Mouse (Mus musculus) embryonic facial prominence, embryonic 11.5 days (tissue): ENCODE results near the gene Kif19a. TPM values are rescaled to one million over a fixed set of nuclear protein-coding genes. Genes with fewer than 3 reads are reported as not detected.

Experiments used
- ATAC-seq: fragments of 200-750 bp; cut with Nextera tagmentation; replicated peaks from 2 replicates; pipeline ENCODE4 v1.8.0; 2017; ENCODE audit warnings: low read depth; ENCODE audit not compliant: insufficient number of reproducible peaks, low FRiP score, low TSS enrichment
- DNase-seq: peaks from one replicate; pipeline ENCODE4 v3.0.0-alpha.2; 2015; ENCODE audit warnings: low spot score
- H3K27ac ChIP-seq: fragments of 300-500 bp; sonication (generic); replicated peaks from 2 replicates; pipeline ENCODE4 v1.5.1; 2014; ENCODE audit warnings: mild to moderate bottlenecking, low read depth, low read length, control low read depth
- H3K27me3 ChIP-seq: fragments of 300-500 bp; sonication (generic); 2 replicates; pipeline ENCODE4 v1.6.1; 2014; ENCODE audit warnings: mild to moderate bottlenecking, low read length, moderate library complexity, mixed read lengths; ENCODE audit not compliant: control insufficient read depth, insufficient read depth
- H3K36me3 ChIP-seq: fragments of 300-500 bp; sonication (generic); replicated peaks from 2 replicates; pipeline ENCODE4 v1.6.1; 2014; ENCODE audit warnings: low read depth, mild to moderate bottlenecking, low read length, moderate library complexity, mixed read lengths; ENCODE audit not compliant: control insufficient read depth, insufficient read depth
- H3K4me1 ChIP-seq: fragments of 300-500 bp; sonication (generic); 2 replicates; pipeline ENCODE4 v1.6.1; 2014; ENCODE audit warnings: low read length, mixed read lengths; ENCODE audit not compliant: control insufficient read depth, insufficient read depth
- H3K4me2 ChIP-seq: fragments of 300-500 bp; sonication (generic); 2 replicates; pipeline ENCODE4 v1.6.1; 2014; ENCODE audit warnings: low read depth, mild to moderate bottlenecking, control low read depth, low read length, moderate library complexity
- H3K4me3 ChIP-seq: fragments of 300-500 bp; sonication (generic); 2 replicates; pipeline ENCODE4 v1.5.1; 2014; ENCODE audit warnings: low read depth, low read length, control low read depth
- H3K9ac ChIP-seq: fragments of 300-500 bp; sonication (generic); replicated peaks from 2 replicates; pipeline ENCODE4 v1.6.1; 2014; ENCODE audit warnings: mild to moderate bottlenecking, control low read depth, low read length
- H3K9me3 ChIP-seq: fragments of 300-500 bp; sonication (generic); replicated peaks from 2 replicates; pipeline ENCODE4 v1.6.1; 2016; ENCODE audit warnings: mild to moderate bottlenecking, low read length, inconsistent platforms, mixed read lengths; ENCODE audit not compliant: control insufficient read depth
- WGBS: fragments of 180-500 bp; shearing (Covaris S2); extraction: QIAGEN DNeasy Blood & Tissue Kit; methylation state at CpG from one replicate; pipeline ENCODE4 v1.1.7; 2014; 5-methylcytosine and 5-hydroxymethylcytosine counted together
- polyA plus RNA-seq: library from polyadenylated mRNA; unstranded; fragments of >200 nt; fragmentation: Nextera tagmentation; extraction: Ambion mirVana; gene quantifications from 2 replicates; pipeline ENCODE4 v1.2.1, GENCODE M21; 2014

Gene Kif19a
- 0.81 and 2.1 TPM in 2 replicates for polyA plus RNA-seq

- ATAC-seq (peak; percentile 57; the same call in 1 of the 2 replicates), DNase-seq (peak; percentile 79)
- peak within 1 kb of the TSS; percentile 57 for H3K4me2 ChIP-seq
- WGBS, result 1% methylated on average over 51 of the region's 51 CpGs
- H3K9ac ChIP-seq, result peak within 1 kb of the TSS; percentile 10; the same call in 1 of the 2 replicates
- H3K4me1 ChIP-seq, result no peaks in the 10 kb centered on the region
- H3K9me3 ChIP-seq, result no peaks in the 10 kb centered on the region
- H3K27ac ChIP-seq, result no peak within 1 kb of the TSS
- H3K36me3 ChIP-seq, result no peaks in the 10 kb centered on the region
- peak within 1 kb of the TSS; percentile 37 for H3K4me3 ChIP-seq
- H3K27me3 ChIP-seq, result no peaks in the 10 kb centered on the region; the same call in 1 of the 2 replicates
These were observed at the start of gene Kif19a for GRCm38 (mm10) chr11:114764820-114765818. Kif19a (plus strand) TSS chr11:114765388.

GRCm38 (mm10) chr11:114715531-114715930 is 49.7 kb upstream of the Kif19a start:
- no peak for ATAC-seq
- H3K4me1 ChIP-seq, result no peaks in the 10 kb centered on the region
- H3K9ac ChIP-seq, result no peak overlapping the region
- no peak for DNase-seq
- no peak overlapping the region for H3K4me3 ChIP-seq
- WGBS, result 72% methylated on average over 7 of the region's 7 CpGs
- H3K27ac ChIP-seq, result no peak overlapping the region
- H3K4me2 ChIP-seq, result no peak overlapping the region
- no peaks in the 10 kb centered on the region for H3K36me3 ChIP-seq
- H3K27me3 ChIP-seq, result no peaks in the 10 kb centered on the region
- no peaks in the 10 kb centered on the region for H3K9me3 ChIP-seq

- WGBS, result 88% methylated on average over 10 of the region's 10 CpGs
- no peak overlapping the region for H3K4me3 ChIP-seq
- ATAC-seq, result no peak
- H3K4me2 ChIP-seq, result no peak overlapping the region
- H3K36me3 ChIP-seq, result no peaks in the 10 kb centered on the region
- DNase-seq, result no peak
- no peak overlapping the region for H3K9ac ChIP-seq
- H3K4me1 ChIP-seq, result no peaks in the 10 kb centered on the region
- no peak overlapping the region for H3K27ac ChIP-seq
- H3K27me3 ChIP-seq, result no peaks in the 10 kb centered on the region
- no peaks in the 10 kb centered on the region for H3K9me3 ChIP-seq
These were observed 44.7 kb upstream of the Kif19a start for GRCm38 (mm10) chr11:114720535-114720934.

GRCm38 (mm10) chr11:114722438-114722837 is 42.8 kb upstream of the Kif19a start:
- Histone ChIP-seq H3K4me3 (no peak overlapping the region), H3K4me2 (no peak overlapping the region), H3K9me3 (no peaks in the 10 kb centered on the region), H3K27ac (no peak overlapping the region), H3K36me3 (no peaks in the 10 kb centered on the region), H3K9ac (no peak overlapping the region), H3K4me1 (no peaks in the 10 kb centered on the region), H3K27me3 (no peaks in the 10 kb centered on the region)
- WGBS, result 89% methylated on average over 8 of the region's 8 CpGs
- no peak for DNase-seq
- ATAC-seq, result no peak

- Histone ChIP-seq H3K36me3 (no peaks in the 10 kb centered on the region), H3K27ac (no peak overlapping the region), H3K4me2 (no peak overlapping the region), H3K9ac (no peak overlapping the region), H3K4me1 (no peaks in the 10 kb centered on the region), H3K9me3 (no peaks in the 10 kb centered on the region), H3K27me3 (no peaks in the 10 kb centered on the region), H3K4me3 (no peak overlapping the region)
- DNase-seq (no peak), ATAC-seq (no peak)
- 68% methylated on average over 13 of the region's 13 CpGs for WGBS
These were observed 42.2 kb upstream of the Kif19a start for GRCm38 (mm10) chr11:114723030-114723429.

GRCm38 (mm10) chr11:114724787-114725590 is 40.2 kb upstream of the Kif19a start:
- Histone ChIP-seq H3K27ac (no peak overlapping the region), H3K36me3 (no peaks in the 10 kb centered on the region), H3K27me3 (no peaks in the 10 kb centered on the region), H3K9me3 (no peaks in the 10 kb centered on the region), H3K4me1 (no peaks in the 10 kb centered on the region), H3K4me2 (no peak overlapping the region), H3K9ac (no peak overlapping the region), H3K4me3 (no peak overlapping the region)
- DNase-seq (peak; percentile 74), ATAC-seq (no peak)
- 50% methylated on average over 11 of the region's 11 CpGs for WGBS

- DNase-seq, result peak; percentile 87
- peak within 1 kb of the TSS; percentile 22 for H3K4me3 ChIP-seq
- no peaks in the 10 kb centered on the region for H3K4me1 ChIP-seq
- no peaks in the 10 kb centered on the region for H3K27me3 ChIP-seq
- WGBS, result 12% methylated on average over 34 of the region's 34 CpGs
- no peaks in the 10 kb centered on the region for H3K9me3 ChIP-seq
- H3K4me2 ChIP-seq, result peak within 1 kb of the TSS; percentile 39
- H3K9ac ChIP-seq, result no peak within 1 kb of the TSS
- no peak within 1 kb of the TSS for H3K27ac ChIP-seq
- no peaks in the 10 kb centered on the region for H3K36me3 ChIP-seq
- ATAC-seq, result peak; percentile 77
These were observed 38.0 kb upstream of the Kif19a start, which contains the start of gene Dnaic2 for GRCm38 (mm10) chr11:114726965-114727825. Dnaic2 (plus strand) TSS chr11:114727408.
